ENCODE assay signal across 26 mouse cellular contexts in the genomic region with DNA sequence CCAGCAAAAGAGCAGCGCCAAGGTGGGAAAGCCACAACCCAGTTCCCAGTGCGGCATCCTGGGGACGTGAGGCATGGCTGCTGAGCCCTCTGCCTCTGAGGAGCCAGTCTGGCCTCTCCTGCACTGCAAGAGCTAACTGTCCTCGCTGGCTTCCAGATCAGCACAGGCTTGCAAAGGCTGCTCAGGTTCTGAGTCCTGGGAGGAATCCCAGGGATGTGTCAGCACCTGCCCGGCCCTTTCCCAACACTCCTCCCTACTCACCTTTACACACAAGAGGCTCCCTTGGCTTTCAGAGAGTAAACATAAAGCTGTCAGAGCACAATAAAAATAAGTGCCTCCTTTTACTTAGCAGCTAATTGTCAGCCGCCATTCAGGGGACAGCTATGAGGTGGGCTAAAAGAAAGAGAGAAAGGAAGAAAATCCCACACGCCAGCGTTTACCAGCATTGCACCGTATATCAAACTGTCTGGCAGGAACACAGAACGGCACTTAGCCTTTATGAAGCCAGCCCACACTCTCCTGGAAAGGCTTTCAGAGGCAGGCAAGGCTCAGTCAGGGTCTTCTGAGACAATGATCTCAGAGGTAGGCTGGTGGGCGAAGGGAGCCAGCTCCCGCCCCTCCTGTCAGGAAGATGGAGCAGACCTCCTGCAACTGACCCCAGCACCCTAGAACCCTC. TPM values are rescaled to one million over a fixed set of nuclear protein-coding genes. Genes with fewer than 3 reads are reported as not detected.
DNase-seq lines count a peak whose midpoint lies in the region; ATAC-seq and TF ChIP-seq lines count a peak whose summit lies in the region.
"Had no signal": no experiment of that assay in that cellular context is flagged by ENCODE, and none has a peak within 500 bp of the region (broad histone marks: within the 10 kb centered on the region; RNA-seq: fewer than 3 reads in every experiment).

No protein-coding gene starts in this region.

- no peaks in the 10 kb centered on the region for H3K9me3 ChIP-seq in heart, embryonic 15.5 days (replicated peaks)
- no peaks in the 10 kb centered on the region for H3K9me3 ChIP-seq in limb, embryonic 14.5 days (ENCODE audit: control insufficient read depth, low read length)
- no peaks in the 10 kb centered on the region for H3K9me3 ChIP-seq in stomach, embryonic 16.5 days (replicated peaks; ENCODE audit: control insufficient read depth, low read length)
- H3K9me3 ChIP-seq: hindbrain, embryonic 13.5 days had no signal

- no peak overlapping the region for H3K4me2 ChIP-seq in heart, embryonic 15.5 days
- no peak overlapping the region for H3K4me2 ChIP-seq in limb, embryonic 14.5 days (replicated peaks; ENCODE audit: low read depth, low read length, severe bottlenecking)
- H3K4me2 ChIP-seq in stomach, embryonic 16.5 days (ENCODE audit: low read depth, low read length): peak overlapping the region; percentile 28; the same call in 1 of the 2 replicates
- H3K4me2 ChIP-seq: hindbrain, embryonic 13.5 days had no signal

- no peak overlapping the region for H3K9ac ChIP-seq in heart, embryonic 15.5 days
- H3K9ac ChIP-seq in limb, embryonic 14.5 days (ENCODE audit: low read depth, low read length, severe bottlenecking): no peak overlapping the region
- H3K9ac ChIP-seq in stomach, embryonic 16.5 days (ENCODE audit: low read length): no peak overlapping the region
- H3K9ac ChIP-seq: hindbrain, embryonic 13.5 days; liver, embryonic 14.5 days had no signal

- peaks cover 5% of the 10 kb centered on the region for H3K27me3 ChIP-seq in heart, embryonic 15.5 days
- no peaks in the 10 kb centered on the region for H3K27me3 ChIP-seq in limb, embryonic 14.5 days (ENCODE audit: control insufficient read depth, insufficient read depth, low read length)
- H3K27me3 ChIP-seq in stomach, embryonic 16.5 days (ENCODE audit: control insufficient read depth, insufficient read depth, low read length): no peaks in the 10 kb centered on the region
- H3K27me3 ChIP-seq: hindbrain, embryonic 13.5 days had no signal

- peaks cover 6% of the 10 kb centered on the region; the same call in 1 of the 2 replicates for H3K36me3 ChIP-seq in heart, embryonic 15.5 days
- H3K36me3 ChIP-seq in limb, embryonic 14.5 days (ENCODE audit: control insufficient read depth, insufficient read depth, low read length): no peaks in the 10 kb centered on the region
- H3K36me3 ChIP-seq in stomach, embryonic 16.5 days (ENCODE audit: control insufficient read depth, insufficient read depth, low read length): no peaks in the 10 kb centered on the region
- H3K36me3 ChIP-seq: hindbrain, embryonic 13.5 days had no signal

- no peak for DNase-seq in heart, adult 11 months
- DNase-seq in urinary bladder, adult 18-20 months (ENCODE audit: low spot score in 2 of 2): peak; percentile 42 to 44
- DNase-seq in urinary bladder, adult 2 months (ENCODE audit: low spot score): no peak
- no peak for DNase-seq in limb, embryonic 14.5 days (ENCODE audit: low spot score)
- no peak for DNase-seq in kidney, adult 9 months
- DNase-seq: B cell, adult 2 months; cerebellum, adult 11 months; heart, adult 18-20 months; kidney, postnatal 10 days; lung, postnatal 10 days; midbrain, embryonic 14.5 days; retina, postnatal 1 day; thymus, postnatal 4 days had no signal

- H3K27ac ChIP-seq in heart, embryonic 15.5 days: peak overlapping the region; percentile 21; the same call in 1 of the 2 replicates
- peak overlapping the region; percentile 1; the same call in 1 of the 2 replicates for H3K27ac ChIP-seq in limb, embryonic 14.5 days (replicated peaks; ENCODE audit: low read depth, low read length)
- peak overlapping the region; percentile 75 for H3K27ac ChIP-seq in stomach, embryonic 16.5 days (ENCODE audit: low read length)
- H3K27ac ChIP-seq: hindbrain, embryonic 13.5 days; liver, embryonic 14.5 days had no signal

- 67% methylated on average over 12 of the region's 12 CpGs for WGBS in heart, embryonic 15.5 days
- 30% methylated on average over 12 of the region's 12 CpGs for WGBS in limb, embryonic 14.5 days
- 47% methylated on average over 12 of the region's 12 CpGs for WGBS in stomach, embryonic 16.5 days

- H3K4me3 ChIP-seq in heart, embryonic 15.5 days: no peak overlapping the region
- no peak overlapping the region for H3K4me3 ChIP-seq in limb, embryonic 14.5 days (replicated peaks; ENCODE audit: low read length)
- peak overlapping the region; percentile 17 for H3K4me3 ChIP-seq in stomach, embryonic 16.5 days (replicated peaks; ENCODE audit: low read length)
- H3K4me3 ChIP-seq: hindbrain, embryonic 13.5 days had no signal

- TF ChIP-seq POLR2A in limb, embryonic 14.5 days (IDR thresholded peaks at IDR 0.05; ENCODE audit: borderline replicate concordance, extremely low read depth, insufficient read depth, insufficient read length): no peak

- no peaks in the 10 kb centered on the region; the same call in none of the 2 replicates for H3K4me1 ChIP-seq in heart, embryonic 15.5 days (replicated peaks)
- peaks cover 5% of the 10 kb centered on the region; the same call in 1 of the 2 replicates for H3K4me1 ChIP-seq in limb, embryonic 14.5 days (ENCODE audit: control insufficient read depth, insufficient read depth, low read length)
- H3K4me1 ChIP-seq in stomach, embryonic 16.5 days (ENCODE audit: control insufficient read depth, insufficient read depth, low read length): peaks cover 7% of the 10 kb centered on the region

- no peak for ATAC-seq in heart, embryonic 15.5 days (replicated peaks; ENCODE audit: insufficient number of reproducible peaks, insufficient read depth, low FRiP score, low read depth)
- no peak for ATAC-seq in limb, embryonic 14.5 days (ENCODE audit: low FRiP score, low read depth)
- no peak for ATAC-seq in stomach, embryonic 16.5 days (ENCODE audit: insufficient read depth, low FRiP score)
- no peak for ATAC-seq in erythroblast, adult 5-6 weeks (replicated peaks; ENCODE audit: low FRiP score, poor library complexity, severe bottlenecking)
- ATAC-seq: intestine, embryonic 16.5 days had no signal

RNA-seq across cellular contexts. Expression of a gene that starts 49.7 kb away (rescaled TPM):
- 3.5 and 4.7 TPM in 2 replicates for polyA plus RNA-seq in heart, embryonic 15.5 days (2015; fragmentation: Nextera tagmentation; extraction: Ambion mirVana)
- polyA plus RNA-seq in urinary bladder, adult 2 months (2012; rRNA removed): 2.3 and 2.7 TPM in 2 replicates
- polyA plus RNA-seq in limb, embryonic 14.5 days (2012; rRNA removed): 2.6 and 3.2 TPM in 2 replicates
- polyA plus RNA-seq in limb, embryonic 14.5 days (2014; fragmentation: Nextera tagmentation; extraction: Ambion mirVana): 6.4 and 6.8 TPM in 2 replicates
- 6.4 and 8.2 TPM in 2 replicates for polyA plus RNA-seq in stomach, embryonic 16.5 days (2015; fragmentation: Nextera tagmentation; extraction: Ambion mirVana)
- 9.2 and 14.2 TPM in 2 replicates for total RNA-seq in erythroblast, adult 5-6 weeks (2015; ENCODE audit: low replicate concordance)
- total RNA-seq in erythroblast, adult 5-6 weeks (2017; ENCODE audit: low replicate concordance): 8.2 and 19.2 TPM in 2 replicates

RNA-seq across cellular contexts. Expression of a gene that starts 54.6 kb away (rescaled TPM):
- polyA plus RNA-seq in heart, embryonic 15.5 days (2015; fragmentation: Nextera tagmentation; extraction: Ambion mirVana): 3.1 and 4.4 TPM in 2 replicates
- polyA plus RNA-seq in urinary bladder, adult 2 months (2012; rRNA removed): 0.71 and 0.78 TPM in 2 replicates
- polyA plus RNA-seq in limb, embryonic 14.5 days (2012; rRNA removed): 0.04 TPM in 1 of 2 replicates, not detected in the other
- not detected in 2 replicates for polyA plus RNA-seq in limb, embryonic 14.5 days (2014; fragmentation: Nextera tagmentation; extraction: Ambion mirVana)
- polyA plus RNA-seq in stomach, embryonic 16.5 days (2015; fragmentation: Nextera tagmentation; extraction: Ambion mirVana): not detected in 2 replicates
- not detected in 2 replicates for total RNA-seq in erythroblast, adult 5-6 weeks (2015; ENCODE audit: low replicate concordance)
- not detected in 2 replicates for total RNA-seq in erythroblast, adult 5-6 weeks (2017; ENCODE audit: low replicate concordance)
- total RNA-seq: adrenal gland, adult 18-20 months; common myeloid progenitor, adult 5-6 weeks; left cerebral cortex, postnatal 14 days; neutrophil, adult 5-6 weeks had no signal
- polyA plus RNA-seq: frontal cortex, adult 2 months; hindbrain, embryonic 13.5 days; intestine, embryonic 16.5 days; midbrain, embryonic 14.5 days; small intestine, adult 2 months; testis, adult 2 months had no signal

Comparison
In these comparisons a context has a peak if more than half of its experiments do, and no peak if none do; other contexts are left out.
1. DNase-seq: peak in urinary bladder, adult 18-20 months (2 of 2); none in heart, adult 11 months (single experiment), urinary bladder, adult 2 months (single experiment), limb, embryonic 14.5 days (single experiment) and kidney, adult 9 months (single experiment).
2. H3K27ac ChIP-seq: peak in every context shown above with its lines; median percentile 75 in stomach, embryonic 16.5 days; 21 in heart, embryonic 15.5 days; 1 in limb, embryonic 14.5 days.